In the genomic region with DNA sequence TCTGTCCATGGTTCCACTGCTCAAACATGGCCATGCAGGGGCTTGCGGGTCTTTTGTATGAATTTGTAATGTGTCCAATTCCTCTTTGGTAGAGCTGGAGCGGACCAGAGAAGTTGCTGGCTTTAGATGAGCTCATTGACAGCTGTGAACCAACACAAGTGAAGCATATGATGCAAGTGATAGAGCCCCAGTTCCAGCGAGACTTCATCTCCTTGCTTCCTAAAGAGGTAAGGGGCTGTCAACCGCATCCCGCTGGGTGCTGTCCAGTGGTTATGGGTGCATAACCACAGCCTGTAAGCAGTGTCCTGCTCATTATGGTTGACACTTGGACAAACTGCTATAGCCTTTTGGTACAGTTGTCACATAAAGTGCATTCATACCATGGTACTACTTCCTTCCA, we compare ENCODE assay signal across 33 mouse cellular contexts.
"Had no signal": no experiment of that assay in that cellular context is flagged by ENCODE, and none has a peak within 500 bp of the region (broad histone marks: within the 10 kb centered on the region; RNA-seq: fewer than 3 reads in every experiment).

No protein-coding gene starts in this region.

- H3K4me2 ChIP-seq: heart, embryonic 11.5 days; heart, embryonic 12.5 days; heart, embryonic 13.5 days; heart, embryonic 15.5 days; hindbrain, embryonic 12.5 days; hindbrain, embryonic 13.5 days; hindbrain, embryonic 14.5 days; hindbrain, embryonic 15.5 days; intestine, embryonic 15.5 days; kidney, embryonic 15.5 days had no signal

- H3K27ac ChIP-seq: heart, embryonic 13.5 days; heart, embryonic 15.5 days; hindbrain, embryonic 10.5 days; hindbrain, embryonic 12.5 days; hindbrain, embryonic 13.5 days; hindbrain, embryonic 14.5 days; hindbrain, embryonic 15.5 days; hindbrain, postnatal 0 days; intestine, embryonic 15.5 days; kidney, embryonic 15.5 days; kidney, postnatal 0 days; left cerebral cortex, adult 2 months had no signal

- H3K4me3 ChIP-seq: heart, embryonic 12.5 days; heart, embryonic 13.5 days; heart, embryonic 15.5 days; hindbrain, embryonic 10.5 days; hindbrain, embryonic 12.5 days; hindbrain, embryonic 13.5 days; hindbrain, embryonic 15.5 days; intestine, embryonic 15.5 days; kidney, embryonic 15.5 days; left cerebral cortex, adult 2 months had no signal

- H3K4me1 ChIP-seq: heart, embryonic 12.5 days; heart, embryonic 13.5 days; heart, embryonic 15.5 days; hindbrain, embryonic 10.5 days; hindbrain, embryonic 12.5 days; hindbrain, embryonic 13.5 days; hindbrain, embryonic 15.5 days; intestine, embryonic 15.5 days; kidney, embryonic 15.5 days had no signal

- DNase-seq: heart, postnatal 10 days; heart, postnatal 14 days; heart, postnatal 36 days; heart, postnatal 4 days; kidney, adult 11 months; kidney, adult 18-20 months; kidney, adult 2 months; kidney, adult 8-10 months; kidney, adult 9 months; kidney, postnatal 10 days; kidney, postnatal 14 days; kidney, postnatal 25 days; kidney, postnatal 36 days; kidney, postnatal 4 days; layer of hippocampus, adult 9-11 months had no signal

- H3K9me3 ChIP-seq: heart, embryonic 12.5 days; heart, embryonic 13.5 days; heart, embryonic 15.5 days; hindbrain, embryonic 10.5 days; hindbrain, embryonic 12.5 days; hindbrain, embryonic 13.5 days; hindbrain, embryonic 15.5 days; intestine, embryonic 15.5 days; kidney, embryonic 15.5 days had no signal

- H3K27me3 ChIP-seq: heart, embryonic 12.5 days; heart, embryonic 13.5 days; heart, embryonic 15.5 days; hindbrain, embryonic 12.5 days; hindbrain, embryonic 13.5 days; hindbrain, embryonic 15.5 days; intestine, embryonic 15.5 days; kidney, embryonic 15.5 days had no signal

- ATAC-seq: hindbrain, embryonic 16.5 days; hindbrain, postnatal 0 days; inflammation-experienced regulatory T-cells, adult 6 months; intestine, embryonic 15.5 days; intestine, embryonic 16.5 days; intestine, postnatal 0 days had no signal

- H3K9ac ChIP-seq: heart, embryonic 12.5 days; heart, embryonic 13.5 days; heart, embryonic 15.5 days; hindbrain, embryonic 12.5 days; hindbrain, embryonic 13.5 days; hindbrain, embryonic 14.5 days; hindbrain, embryonic 15.5 days; intestine, embryonic 15.5 days; kidney, embryonic 15.5 days had no signal
